Mouse (Mus musculus) kidney, adult 18-20 months (tissue): ENCODE measurements around the gene 1700015G11Rik.

Experiments used
- DNase-seq: peaks from one replicate; pipeline ENCODE4 v3.0.0; 2021

The 1700015G11Rik gene

DNA sequence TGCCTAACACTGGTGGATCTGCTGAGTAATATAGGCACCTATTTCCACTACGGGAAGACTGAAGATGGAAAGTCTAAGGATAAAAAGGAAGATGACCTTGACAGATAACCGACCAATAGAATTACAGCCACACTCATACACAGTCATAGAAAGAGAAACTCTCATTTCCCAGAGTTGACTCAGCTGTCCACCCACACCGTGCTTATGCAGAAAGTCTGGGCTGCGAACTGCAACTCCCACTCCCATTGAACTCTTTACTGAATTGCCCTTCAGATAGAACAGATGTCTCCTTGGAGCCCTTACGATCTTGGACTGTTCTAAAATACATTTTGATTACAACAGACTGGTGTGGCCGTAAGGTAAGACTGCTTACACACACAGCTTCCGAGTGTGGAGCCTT lies 50.8 kb downstream of the 1700015G11Rik start:
- no peak for DNase-seq

DNA sequence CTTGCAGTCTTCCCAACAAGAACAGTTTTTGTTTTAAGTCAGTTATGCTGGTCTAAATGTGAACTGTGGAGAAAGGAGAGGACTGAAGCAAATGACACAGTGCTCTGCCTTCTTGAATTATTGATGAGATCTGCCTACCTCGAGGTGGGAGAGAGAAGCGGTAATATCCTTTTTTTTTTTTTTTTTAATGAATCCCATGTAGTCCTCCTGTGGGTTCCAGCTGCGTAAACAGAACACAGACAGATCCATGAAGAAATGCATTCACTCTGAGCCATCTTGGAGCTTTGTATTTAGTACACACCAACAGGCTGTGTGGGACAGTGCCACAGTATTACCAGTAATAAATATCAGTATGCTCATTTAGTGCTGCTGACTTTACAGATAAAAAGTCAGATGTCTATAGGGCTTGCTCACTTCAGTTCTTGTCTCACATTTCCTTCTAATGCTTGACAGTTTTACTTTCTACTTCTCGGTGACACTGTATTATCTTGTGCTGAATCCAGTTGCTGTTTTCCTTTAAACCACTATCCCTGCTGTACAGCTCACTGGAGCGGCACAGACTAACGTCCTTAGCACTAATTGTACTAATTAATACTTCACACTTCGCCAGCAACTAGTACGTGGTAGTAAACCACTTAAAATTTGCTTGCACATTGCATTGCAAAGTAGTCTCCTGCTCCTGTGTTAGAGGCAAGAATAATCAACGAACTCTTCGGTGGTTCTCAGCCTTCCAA lies 53.1 kb downstream of the 1700015G11Rik start:
- DNase-seq: no peak
